Mouse (Mus musculus) forebrain, embryonic 14.5 days (tissue): ENCODE data around the gene Fbxo2. TPM values are rescaled to one million over a fixed set of nuclear protein-coding genes. Genes with fewer than 3 reads are reported as not detected.

Source experiments
- ATAC-seq: fragments of 200-750 bp; cut with Nextera tagmentation; 2 replicates; pipeline ENCODE4 v1.8.0; 2017; ENCODE audit warnings: mild to moderate bottlenecking, moderate library complexity
- DNase-seq: peaks from one replicate; pipeline ENCODE4 v3.0.0-alpha.2; 2015; ENCODE audit warnings: low spot score
- H3K27ac ChIP-seq: fragments of 300-500 bp; sonication (generic); 2 replicates; pipeline ENCODE4 v1.5.1; 2014; ENCODE audit warnings: low read depth, mild to moderate bottlenecking, control low read depth, low read length, moderate library complexity
- H3K27me3 ChIP-seq: fragments of 300-500 bp; sonication (generic); replicated peaks from 2 replicates; pipeline ENCODE4 v1.6.1; 2014; ENCODE audit warnings: low read length, control low read depth, mixed read lengths; ENCODE audit not compliant: control insufficient read depth, insufficient read depth
- H3K36me3 ChIP-seq: fragments of 300-500 bp; sonication (generic); 2 replicates; pipeline ENCODE4 v1.6.1; 2014; ENCODE audit warnings: low read length, control low read depth; ENCODE audit not compliant: control insufficient read depth, insufficient read depth
- H3K4me1 ChIP-seq: fragments of 300-500 bp; sonication (generic); 2 replicates; pipeline ENCODE4 v1.6.1; 2014; ENCODE audit warnings: antibody characterized with exemption, low read length, control low read depth; ENCODE audit not compliant: control insufficient read depth, insufficient read depth
- H3K4me2 ChIP-seq: fragments of 300-500 bp; sonication (generic); 2 replicates; pipeline ENCODE4 v1.6.1; 2014; ENCODE audit warnings: mild to moderate bottlenecking, control low read depth, low read length
- H3K4me3 ChIP-seq: fragments of 300-500 bp; sonication (generic); 2 replicates; pipeline ENCODE4 v1.5.1; 2014; ENCODE audit warnings: low read depth, low read length, control low read depth
- H3K9ac ChIP-seq: fragments of 300-500 bp; sonication (generic); 2 replicates; pipeline ENCODE4 v1.6.1; 2014; ENCODE audit warnings: mild to moderate bottlenecking, low read length, control low read depth, moderate library complexity
- H3K9me3 ChIP-seq: fragments of 300-500 bp; sonication (generic); replicated peaks from 2 replicates; pipeline ENCODE4 v1.6.1; 2016; ENCODE audit warnings: low read length, control low read depth, mixed read lengths; ENCODE audit not compliant: control insufficient read depth
- WGBS: fragments of 180-500 bp; shearing (Covaris S2); extraction: QIAGEN DNeasy Blood & Tissue Kit; methylation state at CpG from one replicate; pipeline ENCODE4 v1.1.7; 2014; 5-methylcytosine and 5-hydroxymethylcytosine counted together
- microRNA-seq: library from miRNA; unstranded; fragments of <30 nt; microRNA quantifications from one replicate; pipeline ENCODE4, GENCODE M21; 2016
- polyA plus RNA-seq: library from polyadenylated mRNA; unstranded; fragments of >200 nt; fragmentation: Nextera tagmentation; extraction: Ambion mirVana; gene quantifications from 2 replicates; pipeline ENCODE4 v1.2.1, GENCODE M21; 2014

Fbxo2 gene
- polyA plus RNA-seq, 1 experiment from 2014 or later: 3.2 TPM

DNA sequence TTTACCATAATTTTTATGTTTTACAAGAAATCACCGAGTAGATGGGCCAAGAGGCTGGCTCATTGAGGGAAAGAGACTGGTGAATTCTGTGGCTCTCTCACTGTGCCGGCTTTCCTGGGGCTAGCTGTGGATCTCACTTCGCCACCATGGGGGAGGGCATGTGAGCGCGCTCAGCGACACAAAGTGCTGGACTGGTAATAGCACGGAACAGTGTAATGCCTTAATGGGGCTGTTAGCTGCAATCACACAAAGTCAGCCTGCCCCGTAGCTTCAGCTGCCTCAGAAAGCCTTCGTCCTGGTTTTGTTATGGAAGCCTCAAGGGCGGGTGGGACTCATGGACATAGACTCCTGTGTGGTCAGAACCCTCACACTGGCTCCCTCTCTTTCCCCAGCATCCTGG lies 38.3 kb downstream of the Fbxo2 start:
- no peaks in the 10 kb centered on the region for H3K27me3 ChIP-seq
- H3K9me3 ChIP-seq: no peaks in the 10 kb centered on the region
- no peak for ATAC-seq
- no peak overlapping the region for H3K4me2 ChIP-seq
- H3K4me1 ChIP-seq: no peaks in the 10 kb centered on the region
- H3K9ac ChIP-seq: 0 out of 2 replicates have a peak overlapping the region, but pooled peaks have one; percentile 8
- no peak overlapping the region for H3K4me3 ChIP-seq
- WGBS: 35% methylated on average over 10 of the region's 10 CpGs
- H3K27ac ChIP-seq: no peak overlapping the region
- DNase-seq: no peak
- no peaks in the 10 kb centered on the region for H3K36me3 ChIP-seq

GRCm38 (mm10) chr4:148203557-148203956 lies 43.1 kb downstream of the Fbxo2 start:
- no peaks in the 10 kb centered on the region for H3K4me1 ChIP-seq
- no peak overlapping the region for H3K9ac ChIP-seq
- no peaks in the 10 kb centered on the region for H3K9me3 ChIP-seq
- H3K36me3 ChIP-seq: no peaks in the 10 kb centered on the region
- H3K27me3 ChIP-seq: no peaks in the 10 kb centered on the region
- no peak overlapping the region for H3K4me3 ChIP-seq
- DNase-seq (no peak), ATAC-seq (no peak)
- H3K27ac ChIP-seq: no peak overlapping the region
- 92% methylated on average over 2 of the region's 2 CpGs for WGBS
- no peak overlapping the region for H3K4me2 ChIP-seq

DNA sequence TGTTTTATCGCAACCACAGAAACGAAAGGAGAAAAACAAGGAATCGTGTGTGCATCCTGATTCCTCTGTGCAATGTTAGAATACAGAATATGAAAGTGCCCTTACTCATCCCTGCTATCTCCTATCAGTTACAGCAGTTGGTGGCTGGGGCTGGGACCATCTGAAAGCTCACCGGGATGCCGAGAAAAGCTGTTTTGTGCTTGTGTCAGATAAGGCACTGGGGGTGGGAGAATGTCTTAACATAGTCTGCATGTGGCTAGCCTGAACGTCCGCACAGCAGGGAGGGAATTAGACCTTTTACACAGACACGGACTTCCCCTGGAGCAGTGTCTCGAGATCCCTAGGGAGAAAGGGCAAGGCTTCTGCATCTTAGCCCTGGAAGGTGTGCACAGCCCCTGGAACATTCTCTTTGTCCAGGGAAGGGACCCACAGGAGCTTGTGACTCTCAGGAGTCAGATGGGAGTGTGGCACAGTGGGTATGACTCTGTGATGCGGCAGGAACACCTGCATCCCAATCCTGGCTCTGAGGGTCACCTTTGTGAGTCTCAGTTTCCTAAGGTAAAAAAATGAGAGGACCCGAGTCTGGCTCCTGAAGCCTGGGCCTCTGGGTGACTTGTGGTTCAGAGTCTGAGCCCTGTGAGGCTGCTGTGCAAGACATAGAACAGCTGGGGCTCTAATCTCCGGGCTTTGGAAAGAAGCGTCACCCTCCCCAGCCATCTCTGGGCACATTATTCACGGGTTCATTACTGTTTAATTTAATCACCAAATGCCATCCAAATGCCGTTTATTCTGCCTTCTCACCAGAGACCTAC lies 43.8 kb downstream of the Fbxo2 start:
- no peak overlapping the region for H3K27ac ChIP-seq
- no peaks in the 10 kb centered on the region for H3K36me3 ChIP-seq
- no peaks in the 10 kb centered on the region for H3K27me3 ChIP-seq
- H3K9me3 ChIP-seq: no peaks in the 10 kb centered on the region
- ATAC-seq (no peak), DNase-seq (no peak)
- WGBS: 51% methylated on average over 15 of the region's 15 CpGs
- no peak overlapping the region for H3K4me2 ChIP-seq
- H3K9ac ChIP-seq: no peak overlapping the region
- H3K4me3 ChIP-seq: no peak overlapping the region
- H3K4me1 ChIP-seq: no peaks in the 10 kb centered on the region

DNA sequence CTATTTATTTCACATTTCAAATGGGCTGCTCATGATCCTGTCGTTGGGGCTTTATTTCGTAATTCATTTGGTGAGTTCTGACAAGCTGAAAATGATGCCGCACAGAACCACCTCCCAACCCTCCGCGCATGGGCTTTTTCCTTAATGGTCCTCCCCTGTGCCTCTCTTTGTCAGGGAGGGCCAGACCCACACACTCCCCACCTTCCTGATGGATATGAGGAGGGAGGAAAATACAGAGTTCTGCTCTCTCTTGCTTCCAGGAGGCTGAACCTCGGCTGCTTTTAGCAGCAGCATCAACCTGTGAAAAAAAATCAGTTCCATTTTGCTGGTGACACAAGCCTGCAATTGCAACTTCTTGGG lies 44.4 kb downstream of the Fbxo2 start:
- no peak overlapping the region for H3K9ac ChIP-seq
- ATAC-seq: no peak
- WGBS: 65% methylated on average over 6 of the region's 6 CpGs
- H3K9me3 ChIP-seq: no peaks in the 10 kb centered on the region
- H3K36me3 ChIP-seq: no peaks in the 10 kb centered on the region
- H3K4me2 ChIP-seq: no peak overlapping the region
- H3K27me3 ChIP-seq: no peaks in the 10 kb centered on the region
- H3K4me3 ChIP-seq: no peak overlapping the region
- H3K27ac ChIP-seq: no peak overlapping the region
- no peak for DNase-seq
- no peaks in the 10 kb centered on the region for H3K4me1 ChIP-seq

DNA sequence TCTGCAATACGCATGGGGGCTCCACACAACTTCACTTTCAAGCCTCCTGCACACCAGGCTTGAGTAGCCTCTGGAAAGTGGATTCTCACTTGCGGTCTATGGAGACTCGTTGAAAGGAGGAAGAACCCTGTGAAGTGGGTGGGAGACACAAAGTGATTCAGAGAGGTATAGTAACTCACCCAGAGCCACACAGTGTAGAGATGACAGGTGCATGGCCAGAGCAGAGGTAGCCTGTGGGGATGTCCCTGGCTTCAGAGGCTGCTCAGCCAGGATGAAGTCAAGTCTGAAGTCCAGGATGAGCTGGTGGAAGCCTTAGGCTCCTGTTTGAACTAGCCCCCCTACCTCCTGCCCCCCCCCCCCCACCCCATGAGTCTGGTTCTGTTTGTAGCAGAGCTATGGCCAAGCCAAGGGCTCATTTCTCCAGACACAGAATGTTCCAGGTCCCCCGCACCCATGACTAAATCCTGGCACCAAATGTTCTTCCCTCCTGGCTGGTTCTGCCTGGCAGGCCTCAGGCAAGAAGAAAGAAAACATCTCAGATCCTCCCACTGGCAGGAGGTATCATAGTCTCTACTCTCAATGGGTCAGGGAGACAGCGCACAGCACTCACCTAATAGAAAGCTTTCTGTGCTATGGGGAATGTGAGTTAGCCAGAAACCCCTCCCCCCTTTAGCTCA lies 54.2 kb downstream of the Fbxo2 start:
- Histone ChIP-seq H3K36me3 (no peaks in the 10 kb centered on the region), H3K9me3 (no peaks in the 10 kb centered on the region), H3K4me2 (no peak overlapping the region), H3K4me1 (peaks cover 5% of the 10 kb centered on the region; the same call in 1 of the 2 replicates), H3K9ac (no peak overlapping the region), H3K27me3 (no peaks in the 10 kb centered on the region), H3K4me3 (no peak overlapping the region), H3K27ac (no peak overlapping the region)
- DNase-seq: no peak
- 45% methylated on average over 5 of the region's 5 CpGs for WGBS
- no peak for ATAC-seq

- 0 out of 2 replicates have a peak, but pooled peaks have one; percentile 30 for ATAC-seq
- WGBS: 45% methylated on average over 11 of the region's 11 CpGs
- H3K9ac ChIP-seq: no peak overlapping the region
These were observed 55.0 kb downstream of the Fbxo2 start for GRCm38 (mm10) chr4:148215264-148215900.

More at GRCm38 (mm10) chr4:148215264-148215900, 55.0 kb downstream of the Fbxo2 start:
- H3K9me3 ChIP-seq: no peaks in the 10 kb centered on the region
- no peak overlapping the region for H3K4me3 ChIP-seq
- no peak overlapping the region for H3K4me2 ChIP-seq
- peaks cover 5% of the 10 kb centered on the region; the same call in 1 of the 2 replicates for H3K4me1 ChIP-seq
- H3K27me3 ChIP-seq: no peaks in the 10 kb centered on the region
- no peak for DNase-seq
- H3K27ac ChIP-seq: no peak overlapping the region
- no peaks in the 10 kb centered on the region for H3K36me3 ChIP-seq

Small RNA genes within 50 kb of the gene (microRNA-seq; reads per million reads assigned to microRNA genes)
- not detected for gene Mir7022

Other genes starting within 250 kb of the Fbxo2 start
- 15.0 and 18.8 TPM in 2 replicates for gene Plod1, start 223.9 kb upstream of the Fbxo2 start, polyA plus RNA-seq
- gene 2510039O18Rik, start 219.7 kb upstream of the Fbxo2 start, polyA plus RNA-seq: 12.5 TPM in 2 replicates
- gene Nppb, start 174.8 kb upstream of the Fbxo2 start, polyA plus RNA-seq: not detected in 2 replicates
- 0.80 and 1.1 TPM in 2 replicates for gene Nppa, start 159.9 kb upstream of the Fbxo2 start, polyA plus RNA-seq
- 19.1 and 24.8 TPM in 2 replicates for gene Clcn6, start 121.8 kb upstream of the Fbxo2 start, polyA plus RNA-seq
- gene Mthfr, start 121.5 kb upstream of the Fbxo2 start, polyA plus RNA-seq: 12.4 TPM in 2 replicates
- 5.3 and 5.7 TPM in 2 replicates for gene Agtrap, start 72.6 kb upstream of the Fbxo2 start, polyA plus RNA-seq
- 129 and 141 TPM in 2 replicates for gene Mad2l2, start 30.2 kb upstream of the Fbxo2 start, polyA plus RNA-seq
- 18.8 and 20.7 TPM in 2 replicates for gene Draxin, start 29.9 kb upstream of the Fbxo2 start, polyA plus RNA-seq
- gene Fbxo6, start 8.5 kb upstream of the Fbxo2 start, polyA plus RNA-seq: 19.0 and 20.6 TPM in 2 replicates
- gene Fbxo44, start 139 bp upstream of the Fbxo2 start, polyA plus RNA-seq: 70.6 and 76.3 TPM in 2 replicates
- gene Disp3, start 127.3 kb downstream of the Fbxo2 start, polyA plus RNA-seq: 7.2 and 9.5 TPM in 2 replicates